Mouse (Mus musculus): ENCODE results near the gene Samd4b. TPM values are rescaled to one million over a fixed set of nuclear protein-coding genes. Genes with fewer than 3 reads are reported as not detected.

Gene Samd4b
- polyA plus RNA-seq, 1 experiment from 2014 or later = 25.1 TPM

DNA sequence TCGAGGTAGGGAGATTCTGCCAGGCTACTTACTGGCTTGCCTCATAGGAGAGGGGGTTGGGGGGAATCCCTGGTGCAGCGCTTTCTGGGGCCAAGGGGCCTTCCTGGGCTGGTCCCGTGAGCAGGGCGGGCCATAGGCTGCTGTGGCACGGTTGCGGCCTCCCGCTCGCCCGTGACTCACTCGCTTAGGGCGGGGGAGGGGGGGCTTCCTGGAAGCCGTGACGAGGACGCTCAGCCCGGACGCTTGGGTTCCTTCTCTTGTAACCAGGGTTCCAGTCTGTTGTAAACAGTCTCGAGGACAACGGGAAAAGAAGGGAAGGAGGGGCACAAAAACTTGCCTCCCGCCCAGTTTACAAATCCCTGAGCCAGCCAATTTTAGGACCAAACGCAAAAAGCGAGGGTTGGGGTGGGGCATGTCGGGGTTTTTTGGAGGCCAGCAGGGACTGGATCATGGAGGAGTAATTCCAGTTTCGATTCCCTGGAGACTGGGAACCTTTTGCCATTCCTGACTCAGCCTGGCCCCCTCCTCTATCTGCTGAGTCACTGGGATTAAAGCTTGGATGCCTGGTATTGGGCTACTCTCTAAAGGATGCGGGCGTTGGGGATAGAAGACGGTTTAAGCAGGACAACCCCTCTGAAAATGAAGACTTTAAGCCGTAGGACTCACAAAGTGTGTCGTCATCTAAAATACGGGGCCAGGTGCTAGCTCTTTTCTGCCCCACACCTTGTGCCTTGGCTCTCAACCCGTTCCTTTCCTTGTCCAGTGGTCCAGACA lies 216.7 kb downstream of the Samd4b start:
- no peaks in the 10 kb centered on the region for H3K9me3 ChIP-seq (ENCODE audit: control insufficient read depth, low read length)
- ATAC-seq (ENCODE audit: low read depth) = peak; percentile 19; the same call in 1 of the 2 replicates
- peak overlapping the region; percentile 41 for H3K9ac ChIP-seq (replicated peaks; ENCODE audit: low read depth, low read length)
- no peaks in the 10 kb centered on the region for H3K27me3 ChIP-seq (ENCODE audit: control insufficient read depth, insufficient read depth, low read length)
- H3K36me3 ChIP-seq (ENCODE audit: control insufficient read depth, insufficient read depth, low read length) = peaks cover under 1% of the 10 kb centered on the region; the same call in 1 of the 2 replicates
- no peak overlapping the region for H3K4me3 ChIP-seq (ENCODE audit: low read depth, low read length)
- peak overlapping the region; percentile 56 for H3K27ac ChIP-seq (ENCODE audit: low read depth, low read length)
- H3K4me1 ChIP-seq (ENCODE audit: control insufficient read depth, insufficient read depth, low read length) = peaks cover 16% of the 10 kb centered on the region
- WGBS = 16% methylated on average over 30 of the region's 30 CpGs
- H3K4me2 ChIP-seq (ENCODE audit: low read depth, low read length) = peak overlapping the region; percentile 33; the same call in 1 of the 2 replicates

DNA sequence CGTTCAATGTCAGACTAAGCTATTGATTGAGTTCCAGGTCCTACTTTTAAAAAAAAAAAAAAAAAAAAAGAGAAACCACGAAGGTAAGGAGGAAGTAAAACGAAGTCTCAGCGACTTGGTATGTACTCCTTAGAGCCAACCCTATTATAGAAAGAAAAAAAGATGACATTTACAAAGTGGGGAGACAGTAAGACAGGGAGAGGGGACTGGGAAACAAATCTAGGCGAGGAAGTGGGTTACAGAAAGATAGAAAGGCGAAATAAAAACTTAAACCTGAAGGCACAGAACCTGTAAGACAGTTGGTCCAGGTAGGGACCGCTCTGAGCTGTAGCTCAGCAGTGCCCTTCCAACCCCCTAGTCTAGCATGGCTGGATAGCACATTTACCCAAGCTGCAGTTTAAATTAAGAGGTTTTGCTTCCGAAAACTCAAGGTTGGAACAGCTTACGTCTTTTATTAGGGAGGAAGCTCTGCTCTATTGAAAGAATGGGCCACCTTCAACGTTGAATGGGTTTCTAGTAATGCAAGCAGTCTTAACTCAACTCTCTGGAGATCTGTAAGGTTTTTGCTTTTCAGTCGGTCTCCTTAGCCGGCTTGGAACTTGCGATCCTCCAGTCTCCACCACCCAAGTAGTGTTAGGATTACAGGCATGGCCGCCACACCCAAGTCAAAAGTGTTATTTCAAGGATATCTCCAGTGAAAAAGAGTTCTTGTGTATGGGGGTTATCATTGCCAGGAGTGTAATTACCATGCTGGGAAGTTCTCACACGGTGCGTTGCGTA lies 217.5 kb downstream of the Samd4b start, which contains the start of gene Zfp36:
Zfp36 (minus strand) TSS at position 17 of the 780 bp plus-strand sequence.
- peak within 1 kb of the TSS; percentile 50 for H3K4me3 ChIP-seq (ENCODE audit: low read depth, low read length)
- no peak for ATAC-seq (ENCODE audit: low read depth)
- H3K9ac ChIP-seq (replicated peaks; ENCODE audit: low read depth, low read length) = peak within 1 kb of the TSS; percentile 63
- H3K4me1 ChIP-seq (ENCODE audit: control insufficient read depth, insufficient read depth, low read length) = peaks cover 17% of the 10 kb centered on the region
- 57% methylated on average over 17 of the region's 17 CpGs for WGBS
- H3K27ac ChIP-seq (ENCODE audit: low read depth, low read length) = peak within 1 kb of the TSS; percentile 66
- peak within 1 kb of the TSS; percentile 73 for H3K4me2 ChIP-seq (ENCODE audit: low read depth, low read length)
- no peaks in the 10 kb centered on the region for H3K9me3 ChIP-seq (ENCODE audit: control insufficient read depth, low read length)
- no peaks in the 10 kb centered on the region for H3K27me3 ChIP-seq (ENCODE audit: control insufficient read depth, insufficient read depth, low read length)
- no peaks in the 10 kb centered on the region for H3K36me3 ChIP-seq (ENCODE audit: control insufficient read depth, insufficient read depth, low read length)

DNA sequence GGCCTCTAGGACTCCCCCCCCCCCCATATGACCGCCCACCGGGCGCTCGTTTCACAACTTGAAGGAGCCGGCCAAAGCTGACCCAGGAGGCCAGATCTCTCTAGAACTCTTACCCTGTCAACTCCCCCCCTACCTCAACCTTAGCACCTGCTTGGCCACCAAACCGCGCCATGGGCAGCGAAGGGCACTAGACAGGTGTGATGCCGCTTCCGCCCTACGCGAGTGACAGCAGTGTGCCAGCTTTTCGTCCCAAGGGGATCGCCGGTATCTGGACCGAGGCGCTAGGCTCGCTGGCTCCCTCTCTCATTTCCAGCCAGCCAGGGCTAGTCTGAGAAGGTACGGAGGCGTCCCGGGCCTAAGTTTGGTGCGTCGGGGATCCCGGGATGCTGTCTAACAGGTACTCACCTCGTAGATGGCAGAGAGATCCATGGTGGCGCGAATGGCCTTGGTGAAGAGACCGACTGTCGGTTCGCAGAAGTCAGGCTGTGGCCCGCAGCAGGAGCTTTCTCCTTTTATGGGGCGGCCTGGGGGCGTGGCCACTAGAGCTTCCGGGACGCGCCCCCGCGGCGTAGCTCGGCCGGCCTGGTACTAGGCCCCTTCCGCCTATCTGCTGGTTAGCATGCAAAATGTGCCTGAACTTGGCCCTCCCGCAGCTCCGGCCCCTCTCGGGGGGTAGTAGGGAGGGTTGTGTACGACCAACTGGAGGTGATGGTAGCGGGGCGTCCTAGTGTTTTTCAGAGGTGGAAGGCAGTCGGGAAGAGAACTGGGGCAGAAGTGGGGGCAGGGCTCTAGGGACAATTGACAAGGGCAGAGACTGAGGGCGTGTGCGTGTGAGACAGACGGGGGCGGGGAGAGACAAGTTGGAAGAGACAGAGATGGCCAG lies 218.9 kb downstream of the Samd4b start:
- peak; percentile 49; the same call in 1 of the 2 replicates for ATAC-seq (ENCODE audit: low read depth)
- Histone ChIP-seq H3K36me3 (ENCODE audit: control insufficient read depth, insufficient read depth, low read length) (no peaks in the 10 kb centered on the region), H3K9me3 (ENCODE audit: control insufficient read depth, low read length) (no peaks in the 10 kb centered on the region), H3K27ac (ENCODE audit: low read depth, low read length) (peak overlapping the region; percentile 66), H3K27me3 (ENCODE audit: control insufficient read depth, insufficient read depth, low read length) (no peaks in the 10 kb centered on the region), H3K4me2 (ENCODE audit: low read depth, low read length) (peak overlapping the region; percentile 73), H3K4me1 (ENCODE audit: control insufficient read depth, insufficient read depth, low read length) (peaks cover 17% of the 10 kb centered on the region), H3K4me3 (ENCODE audit: low read depth, low read length) (peak overlapping the region; percentile 50), H3K9ac (replicated peaks; ENCODE audit: low read depth, low read length) (peak overlapping the region; percentile 63)
- 2% methylated on average over 53 of the region's 53 CpGs for WGBS

DNA sequence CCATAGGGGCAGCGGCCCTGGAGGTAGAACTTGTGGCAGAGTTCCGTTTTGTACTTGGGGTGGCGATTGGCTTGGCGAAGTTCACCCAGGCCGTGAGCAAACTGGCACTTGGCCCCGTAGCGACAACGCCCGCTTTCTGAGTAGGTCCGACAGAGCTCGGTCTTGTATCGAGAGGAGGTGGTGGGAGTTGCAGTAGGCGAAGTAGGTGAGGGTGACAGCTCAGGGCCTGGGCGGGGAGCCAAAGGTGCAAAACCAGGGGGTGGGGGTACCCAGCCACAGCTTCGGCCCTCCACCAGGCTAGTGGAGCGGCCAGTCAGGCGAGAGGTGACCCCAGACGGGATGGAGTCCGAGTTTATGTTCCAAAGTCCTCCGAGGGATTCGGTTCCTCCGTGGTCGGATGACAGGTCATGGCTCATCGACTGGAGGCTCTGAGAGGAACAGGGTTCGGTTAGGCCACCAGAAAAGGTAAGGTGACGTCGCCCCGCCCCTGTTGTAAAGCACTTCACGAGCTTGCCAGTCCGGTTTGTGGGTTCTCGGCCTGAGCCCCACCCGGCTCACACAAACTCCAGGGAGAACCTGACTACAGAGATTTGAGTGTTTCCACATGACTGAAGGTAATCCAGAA lies 219.8 kb downstream of the Samd4b start:
- H3K4me1 ChIP-seq (ENCODE audit: control insufficient read depth, insufficient read depth, low read length) = peaks cover 17% of the 10 kb centered on the region

DNA sequence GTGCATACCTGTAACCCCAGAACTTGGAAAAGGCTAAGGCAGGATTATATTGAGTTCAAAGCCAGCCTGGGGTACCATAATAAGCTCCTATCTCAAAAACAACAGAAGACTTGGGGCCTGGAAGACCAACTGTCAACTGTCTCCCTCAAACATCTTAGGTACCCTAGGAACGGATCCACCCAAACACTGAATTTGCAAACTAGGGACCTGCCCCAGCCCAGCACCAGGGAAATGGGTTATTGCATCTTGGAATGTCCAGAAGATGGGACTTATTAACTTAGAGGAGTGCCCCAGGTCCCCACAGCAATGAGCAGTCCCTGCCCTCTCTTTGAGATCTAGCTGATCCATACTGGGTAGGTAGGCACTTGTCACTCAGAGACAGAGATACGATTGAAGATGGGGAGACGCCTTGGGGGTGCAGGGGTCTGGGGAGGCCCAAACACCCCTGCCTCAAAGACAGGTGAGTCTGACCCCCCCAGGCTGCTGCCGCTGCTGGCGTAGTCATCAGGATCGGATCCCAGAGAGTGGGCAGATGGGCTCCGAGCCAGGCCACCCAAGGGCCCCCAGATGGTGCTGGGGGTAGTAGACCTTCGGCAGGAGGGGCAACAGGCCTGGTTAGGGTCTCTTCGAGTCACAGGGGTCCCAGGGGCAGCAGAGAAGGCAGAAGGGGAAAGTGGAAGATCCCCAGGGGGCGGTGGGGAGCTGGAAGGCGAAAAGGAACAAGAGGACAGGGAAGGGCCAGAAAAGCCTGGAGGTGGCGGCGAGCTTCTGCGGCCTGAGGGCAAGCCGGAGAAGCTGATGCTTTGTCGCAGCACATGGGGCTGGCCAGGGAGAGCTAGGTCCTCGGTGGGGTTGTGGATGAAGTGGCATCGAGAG lies 220.5 kb downstream of the Samd4b start:
- no peaks in the 10 kb centered on the region for H3K9me3 ChIP-seq (ENCODE audit: control insufficient read depth, low read length)
- H3K9ac ChIP-seq (replicated peaks; ENCODE audit: low read depth, low read length) = 0 out of 2 replicates have a peak overlapping the region, but pooled peaks have one; percentile 37
- H3K36me3 ChIP-seq (ENCODE audit: control insufficient read depth, insufficient read depth, low read length) = no peaks in the 10 kb centered on the region
- no peak overlapping the region for H3K27ac ChIP-seq (ENCODE audit: low read depth, low read length)
- WGBS = 73% methylated on average over 17 of the region's 18 CpGs
- peak overlapping the region; percentile 73 for H3K4me2 ChIP-seq (ENCODE audit: low read depth, low read length)
- no peak for ATAC-seq (ENCODE audit: low read depth)
- peak overlapping the region; percentile 50 for H3K4me3 ChIP-seq (ENCODE audit: low read depth, low read length)
- H3K27me3 ChIP-seq (ENCODE audit: control insufficient read depth, insufficient read depth, low read length) = no peaks in the 10 kb centered on the region
- peaks cover 17% of the 10 kb centered on the region for H3K4me1 ChIP-seq (ENCODE audit: control insufficient read depth, insufficient read depth, low read length)

More for the DNA sequence above, 219.8 kb downstream of the Samd4b start:
- no peak overlapping the region for H3K27ac ChIP-seq (ENCODE audit: low read depth, low read length)
- H3K4me2 ChIP-seq (ENCODE audit: low read depth, low read length) = peak overlapping the region; percentile 73
- ATAC-seq (ENCODE audit: low read depth) = no peak
- H3K4me3 ChIP-seq (ENCODE audit: low read depth, low read length) = peak overlapping the region; percentile 50
- 46% methylated on average over 32 of the region's 32 CpGs for WGBS
- H3K36me3 ChIP-seq (ENCODE audit: control insufficient read depth, insufficient read depth, low read length) = no peaks in the 10 kb centered on the region
- peak overlapping the region; percentile 63 for H3K9ac ChIP-seq (replicated peaks; ENCODE audit: low read depth, low read length)
- H3K27me3 ChIP-seq (ENCODE audit: control insufficient read depth, insufficient read depth, low read length) = no peaks in the 10 kb centered on the region
- H3K9me3 ChIP-seq (ENCODE audit: control insufficient read depth, low read length) = no peaks in the 10 kb centered on the region

DNA sequence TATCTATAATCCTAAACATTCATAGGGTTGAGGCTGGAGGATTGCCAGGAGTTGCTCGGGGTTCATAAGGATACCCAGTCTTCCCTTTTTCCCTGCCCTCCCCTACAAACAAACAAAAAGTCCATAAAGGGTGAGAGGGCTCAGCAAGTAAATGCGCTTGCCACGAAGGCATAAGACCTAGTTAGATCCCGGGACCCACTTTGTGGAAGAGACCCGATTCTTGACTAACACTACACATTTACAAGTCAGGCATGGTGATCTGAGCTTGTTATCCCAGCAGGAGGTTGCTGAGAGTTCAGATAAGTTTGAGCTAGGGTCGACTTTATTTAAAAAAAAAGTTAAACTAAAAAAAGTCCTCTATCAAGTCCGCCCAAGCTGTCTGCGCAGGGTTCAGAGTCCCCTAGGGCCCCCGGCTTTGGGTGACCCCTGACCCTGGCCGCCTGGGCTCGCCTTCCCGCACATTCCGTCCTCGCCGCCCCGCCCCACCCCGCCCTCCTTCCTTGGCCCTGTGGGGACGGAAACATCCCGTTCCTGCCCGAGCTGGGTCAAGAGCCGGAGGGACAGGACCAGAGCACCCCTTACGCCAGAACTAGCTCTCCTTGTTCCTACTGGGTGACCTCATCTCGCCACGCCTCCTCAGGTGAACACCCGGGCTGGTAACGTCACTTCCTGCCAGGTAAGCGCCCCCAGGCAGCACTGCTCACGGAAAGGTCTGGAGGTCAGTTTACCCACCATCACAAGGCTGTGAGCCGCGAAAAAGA lies 221.8 kb downstream of the Samd4b start:
- H3K4me2 ChIP-seq (ENCODE audit: low read depth, low read length) = peak overlapping the region; percentile 73
- peak overlapping the region; percentile 55 for H3K9ac ChIP-seq (replicated peaks; ENCODE audit: low read depth, low read length)
- no peak for ATAC-seq (ENCODE audit: low read depth)
- 5% methylated on average over 30 of the region's 30 CpGs for WGBS
- H3K4me1 ChIP-seq (ENCODE audit: control insufficient read depth, insufficient read depth, low read length) = peaks cover 13% of the 10 kb centered on the region
- peak overlapping the region; percentile 33 for H3K4me3 ChIP-seq (ENCODE audit: low read depth, low read length)
- H3K27me3 ChIP-seq (ENCODE audit: control insufficient read depth, insufficient read depth, low read length) = no peaks in the 10 kb centered on the region
- no peaks in the 10 kb centered on the region for H3K36me3 ChIP-seq (ENCODE audit: control insufficient read depth, insufficient read depth, low read length)
- H3K27ac ChIP-seq (ENCODE audit: low read depth, low read length) = peak overlapping the region; percentile 82
- H3K9me3 ChIP-seq (ENCODE audit: control insufficient read depth, low read length) = no peaks in the 10 kb centered on the region

DNA sequence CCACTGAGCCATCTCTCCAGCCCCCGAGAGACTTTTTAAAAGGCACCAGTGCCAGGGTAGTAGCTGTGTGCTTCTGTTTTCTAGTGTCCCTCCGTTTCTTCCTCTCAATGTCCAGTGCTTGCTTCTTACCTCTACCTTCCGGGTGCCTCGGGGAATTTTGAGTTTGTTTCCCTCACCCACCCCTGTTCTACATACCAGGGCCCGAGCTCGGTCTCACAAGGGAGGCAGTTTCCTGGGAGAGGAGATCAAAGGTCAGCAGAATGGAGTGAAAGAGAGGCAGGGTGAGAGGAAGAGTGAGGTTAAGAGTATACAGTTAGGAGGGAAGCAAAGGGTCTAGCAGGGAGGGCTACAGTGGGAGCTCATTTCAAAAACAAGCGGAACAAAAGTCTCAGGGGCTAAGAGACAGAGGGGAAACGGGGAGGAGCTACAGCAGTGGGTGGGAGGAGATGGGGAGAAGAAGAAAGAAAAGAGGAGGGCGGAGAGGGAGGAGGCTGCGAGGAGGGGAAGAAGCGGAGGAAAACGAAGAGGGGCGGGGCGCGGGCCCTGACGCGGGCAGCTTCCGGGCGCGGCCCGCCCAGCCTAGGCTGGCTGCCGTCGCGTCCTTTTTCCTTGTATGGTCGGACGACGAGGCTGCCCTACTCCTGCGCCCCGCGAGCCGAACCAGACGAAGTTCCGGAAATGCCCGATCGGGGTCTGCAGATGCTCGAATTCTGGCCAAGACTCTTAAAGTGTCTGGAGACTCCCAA lies 222.6 kb downstream of the Samd4b start:
- H3K4me2 ChIP-seq (ENCODE audit: low read depth, low read length) = peak overlapping the region; percentile 73
- peak overlapping the region; percentile 82 for H3K27ac ChIP-seq (ENCODE audit: low read depth, low read length)
- H3K9ac ChIP-seq (replicated peaks; ENCODE audit: low read depth, low read length) = peak overlapping the region; percentile 55
- no peaks in the 10 kb centered on the region for H3K9me3 ChIP-seq (ENCODE audit: control insufficient read depth, low read length)
- H3K4me3 ChIP-seq (ENCODE audit: low read depth, low read length) = peak overlapping the region; percentile 33
- peak; percentile 21; the same call in 1 of the 2 replicates for ATAC-seq (ENCODE audit: low read depth)
- WGBS = 1% methylated on average over 33 of the region's 36 CpGs
- no peaks in the 10 kb centered on the region for H3K36me3 ChIP-seq (ENCODE audit: control insufficient read depth, insufficient read depth, low read length)
- peaks cover 14% of the 10 kb centered on the region for H3K4me1 ChIP-seq (ENCODE audit: control insufficient read depth, insufficient read depth, low read length)
- no peaks in the 10 kb centered on the region for H3K27me3 ChIP-seq (ENCODE audit: control insufficient read depth, insufficient read depth, low read length)

Measured in neural tube, embryonic 14.5 days (tissue).